Mouse (Mus musculus) CH12.LX (cell line): ENCODE data around the gene Pnliprp1. TPM values are rescaled to one million over a fixed set of nuclear protein-coding genes. Genes with fewer than 3 reads are reported as not detected.

ENCODE experiments used
- DNase-seq: peaks from one replicate; pipeline ENCODE4 v3.0.0-alpha.2; 2013; ENCODE audit errors: extremely low read depth
- H3K27ac ChIP-seq: 2 replicates; pipeline ENCODE4 v1.5.1; 2012; ENCODE audit warnings: low read depth, mild to moderate bottlenecking, control low read depth, moderate library complexity; ENCODE audit not compliant: insufficient read depth
- H3K27me3 ChIP-seq: replicated peaks from 2 replicates; pipeline ENCODE3; 2012; ENCODE audit warnings: inconsistent platforms
- H3K36me3 ChIP-seq, 2 experiments: replicated peaks in 1 of 2; 2 replicates each; pipeline versions ENCODE3 to v1.6.1; 2012; ENCODE audit warnings: inconsistent platforms in 1 of 2, low read length in 1 of 2, mild to moderate bottlenecking in 1 of 2, mixed read lengths in 1 of 2, moderate library complexity in 1 of 2; ENCODE audit not compliant: control insufficient read depth in 1 of 2, insufficient read depth in 1 of 2
- H3K4me1 ChIP-seq, 2 experiments: 2 replicates each; pipeline ENCODE4 v1.6.1; 2012; ENCODE audit warnings: inconsistent platforms in 1 of 2, moderate library complexity in 1 of 2; ENCODE audit not compliant: insufficient read depth in 2 of 2, control insufficient read depth in 1 of 2
- H3K4me2 ChIP-seq: 2 replicates; pipeline ENCODE4 v1.6.1; 2012; ENCODE audit warnings: low read depth, mild to moderate bottlenecking, control low read depth; ENCODE audit not compliant: poor library complexity, insufficient read depth, severe bottlenecking
- H3K4me3 ChIP-seq, 3 experiments: fragments of 150-350 bp in 1 of 3; sonication (generic) in 1 of 3; replicated peaks in 1 of 3; 2 replicates each; pipeline versions ENCODE3 to v1.5.1; 2011 to 2012; ENCODE audit warnings: low read depth in 2 of 3, low read length in 2 of 3, mild to moderate bottlenecking in 2 of 3, moderate library complexity in 2 of 3, control low read depth in 1 of 3, improper control_type of control experiment in 1 of 3, inconsistent platforms in 1 of 3, mixed read lengths in 1 of 3; ENCODE audit not compliant: poor library complexity in 1 of 3
- H3K79me2 ChIP-seq: replicated peaks from 2 replicates; pipeline ENCODE4 v1.6.1; 2012; ENCODE audit warnings: mild to moderate bottlenecking, moderate library complexity; ENCODE audit not compliant: control insufficient read depth, poor library complexity, insufficient read depth, severe bottlenecking; ENCODE audit errors: extremely low read depth
- H3K9ac ChIP-seq: 2 replicates; pipeline ENCODE4 v1.6.1; 2012; ENCODE audit warnings: low read depth, mild to moderate bottlenecking, control low read depth, moderate library complexity; ENCODE audit not compliant: insufficient read depth
- H3K9me3 ChIP-seq: replicated peaks from 2 replicates; pipeline ENCODE3; 2012; ENCODE audit warnings: low read length, inconsistent platforms, mixed read lengths
- ELF1 ChIP-seq: IDR thresholded peaks from 2 replicates; pipeline ENCODE4 v1.6.1; 2014; ENCODE audit warnings: low read depth, mild to moderate bottlenecking, inconsistent platforms, low read length, improper control_type of control experiment
- EP300 ChIP-seq: IDR thresholded peaks from 2 replicates; pipeline ENCODE4 v1.6.1; 2011; ENCODE audit warnings: low read length, improper control_type of control experiment
- JUN ChIP-seq: IDR thresholded peaks from 2 replicates; pipeline ENCODE4 v1.6.1; 2011; ENCODE audit warnings: low read depth, mild to moderate bottlenecking, low read length, improper control_type of control experiment, moderate library complexity; ENCODE audit not compliant: insufficient read depth
- PAX5 ChIP-seq: IDR thresholded peaks from 2 replicates; pipeline ENCODE4 v1.6.1; 2012; ENCODE audit warnings: low read length, inconsistent platforms, mixed read lengths
- USF1 ChIP-seq: IDR thresholded peaks from 2 replicates; pipeline ENCODE4 v1.6.1; 2014; ENCODE audit warnings: low read depth, mild to moderate bottlenecking, inconsistent platforms, low read length, improper control_type of control experiment
- ZMIZ1 ChIP-seq: IDR thresholded peaks from 2 replicates; pipeline ENCODE4 v1.6.1; 2012; ENCODE audit warnings: low read depth, mild to moderate bottlenecking, inconsistent platforms, low read length, improper control_type of control experiment
- ZNF384 ChIP-seq: IDR thresholded peaks from 2 replicates; pipeline ENCODE4 v1.6.1; 2012; ENCODE audit warnings: low read depth, low read length, improper control_type of control experiment, inconsistent platforms
- dilution Hi-C: fragments of 300-500 bp; cut with MboI; formaldehyde crosslinking; loops from 2 replicates; pipeline ENCODE4 v1.14.3; 2020; ENCODE audit warnings: low sequenced_read_pairs; ENCODE audit not compliant: extremely low pct_unique_long_range_greater_than_20kb, extremely low pct_ligation_motif_present
- in situ Hi-C: fragments of 300-500 bp; cut with MboI; formaldehyde crosslinking; loops from 3 replicates; pipeline ENCODE4 v1.14.3; 2019; ENCODE audit warnings: low sequenced_read_pairs, low pct_ligation_motif_present, low pct_unique_long_range_greater_than_20kb, mixed read lengths
- polyA plus RNA-seq: library from polyadenylated mRNA; unstranded; fragments of >175 nt; gene quantifications from 2 replicates; pipeline ENCODE4 v1.2.1, GENCODE M21; 2012; ENCODE audit warnings: low read depth; ENCODE audit not compliant: insufficient read length
- total RNA-seq, 2 experiments: library from RNA; depleted of rRNA; stranded (reverse); fragments of 300-350 nt in 1 of 2; fragments of >200 nt in 1 of 2; gene quantifications; 2 replicates each; pipeline ENCODE4 v1.2.3; 2012 to 2014

Pnliprp1 gene
- total and polyA plus RNA-seq, 3 experiments, result not detected

DNA sequence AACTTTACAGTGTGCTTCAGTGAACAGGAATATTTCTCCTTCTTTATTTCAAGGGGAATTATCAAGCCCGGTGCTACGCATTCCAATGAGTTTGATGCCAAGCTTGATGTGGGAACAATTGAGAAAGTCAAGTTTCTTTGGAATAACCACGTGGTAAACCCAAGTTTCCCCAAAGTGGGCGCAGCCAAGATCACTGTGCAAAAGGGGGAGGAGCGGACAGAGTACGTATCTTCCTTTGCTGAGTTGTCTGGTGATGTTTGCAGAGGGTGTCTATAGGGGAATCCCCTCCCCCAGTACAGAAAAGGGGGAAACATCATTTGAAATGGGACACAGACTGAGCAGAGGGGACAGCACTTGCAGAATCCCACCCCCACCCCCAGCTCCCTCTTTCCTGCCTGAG lies 12.3 kb downstream of the Pnliprp1 start:
- dilution Hi-C loops (no loop called here), in situ Hi-C loops (no loop called here)
- H3K4me2 ChIP-seq, result no peak overlapping the region
- no peak overlapping the region for H3K9ac ChIP-seq
- H3K4me3 ChIP-seq, result no peak overlapping the region
- H3K9me3 ChIP-seq, result no peaks in the 10 kb centered on the region
- peaks cover 0 to 11% of the 10 kb centered on the region in 2 experiments; a peak in 1 of 4 replicates for H3K4me1 ChIP-seq
- no peak for DNase-seq
- H3K79me2 ChIP-seq, result no peaks in the 10 kb centered on the region
- no peak overlapping the region for H3K27ac ChIP-seq
- no peaks in the 10 kb centered on the region for H3K36me3 ChIP-seq
- no peak for TF ChIP-seq PAX5
- H3K27me3 ChIP-seq, result no peaks in the 10 kb centered on the region

DNA sequence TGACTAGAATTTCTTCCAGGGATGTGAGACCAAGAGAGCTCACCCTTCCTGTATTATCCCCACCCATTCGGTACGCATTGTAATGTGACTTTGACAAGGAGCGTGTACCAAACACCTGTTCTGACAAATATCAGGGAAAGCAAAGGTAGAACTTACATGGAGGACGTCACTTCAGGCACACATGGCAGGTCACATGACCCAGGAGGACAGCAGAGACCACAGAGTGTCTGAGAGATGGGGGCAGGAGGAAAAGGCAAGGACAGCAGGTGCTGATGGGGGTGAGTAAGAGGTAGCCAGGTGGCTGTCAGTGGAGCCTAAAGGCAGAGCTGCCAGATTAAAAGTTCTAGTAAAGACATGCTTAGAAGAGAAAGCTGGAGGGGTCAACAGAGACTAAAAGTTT lies 14.0 kb downstream of the Pnliprp1 start:
- H3K27me3 ChIP-seq, result no peaks in the 10 kb centered on the region
- peaks cover 0 to 11% of the 10 kb centered on the region in 2 experiments; a peak in 1 of 4 replicates for H3K4me1 ChIP-seq
- no peak overlapping the region for H3K4me3 ChIP-seq
- in situ Hi-C loops (no loop called here), dilution Hi-C loops (no loop called here)
- H3K36me3 ChIP-seq, result no peaks in the 10 kb centered on the region
- DNase-seq, result no peak
- no peak overlapping the region for H3K27ac ChIP-seq
- H3K9ac ChIP-seq, result no peak overlapping the region
- H3K79me2 ChIP-seq, result no peaks in the 10 kb centered on the region
- no peaks in the 10 kb centered on the region for H3K9me3 ChIP-seq
- no peak overlapping the region for H3K4me2 ChIP-seq
- no peak for TF ChIP-seq ZMIZ1
- 0 out of 2 replicates have a peak, but pooled peaks have one; percentile 4 for TF ChIP-seq USF1
- TF ChIP-seq, all 38 proteins: peak for 1

DNA sequence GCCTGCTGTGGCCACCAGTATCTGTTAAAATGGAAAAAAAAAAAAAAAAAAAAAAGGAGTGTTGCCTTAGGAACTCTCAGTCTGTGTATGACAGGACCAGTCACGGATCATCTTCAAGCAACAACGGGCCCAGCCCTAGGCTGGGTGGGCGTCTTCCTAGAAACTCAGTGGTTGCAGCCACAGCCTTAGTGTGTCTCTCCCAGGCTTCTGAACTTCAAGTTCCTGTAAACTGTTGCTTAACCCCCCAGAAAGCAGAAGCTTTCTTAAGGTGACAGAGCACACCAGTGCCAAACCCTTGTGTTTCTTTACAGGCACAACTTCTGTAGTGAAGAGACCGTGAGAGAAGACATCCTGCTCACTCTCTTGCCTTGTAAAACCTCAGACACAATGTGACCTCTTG lies 15.0 kb downstream of the Pnliprp1 start:
- Histone ChIP-seq H3K4me2 (no peak overlapping the region), H3K27me3 (no peaks in the 10 kb centered on the region), H3K79me2 (no peaks in the 10 kb centered on the region), H3K36me3 (no peaks in the 10 kb centered on the region), H3K4me3 (no peak overlapping the region), H3K9me3 (no peaks in the 10 kb centered on the region), H3K9ac (no peak overlapping the region), H3K27ac (no peak overlapping the region), H3K4me1 (peaks cover 0 to 8% of the 10 kb centered on the region in 2 experiments; a peak in 1 of 4 replicates)
- DNase-seq, result no peak
- in situ Hi-C loops, result no loop called here
- dilution Hi-C loops, result no loop called here
- TF ChIP-seq ELF1 (no peak), ZNF384 (0 out of 2 replicates have a peak, but pooled peaks have one; percentile 9), JUN (no peak), EP300 (no peak)
